8 mouse cellular contexts compared by ENCODE assay signal in the genomic region with DNA sequence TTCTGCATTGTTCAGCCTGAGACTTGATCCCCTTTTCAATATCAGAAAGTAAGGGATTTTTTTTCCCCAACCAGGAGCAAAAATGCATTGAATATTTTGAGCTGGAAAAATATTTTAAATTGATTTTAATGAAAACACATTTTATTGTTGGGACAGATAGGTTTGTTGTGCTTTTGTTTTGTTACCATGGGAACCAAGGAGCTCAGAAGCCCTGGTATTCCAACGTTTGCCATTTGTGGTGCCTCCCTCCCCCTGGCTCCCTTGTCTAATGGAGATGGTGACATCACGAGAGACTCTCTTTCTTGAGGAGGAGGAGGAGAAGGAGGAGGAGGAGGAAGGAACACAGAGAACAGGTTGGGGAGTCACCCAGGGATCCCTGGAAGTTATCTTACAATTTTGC.
DNase-seq lines count a peak whose midpoint lies in the region; ATAC-seq lines count a peak whose summit lies in the region.

No protein-coding gene starts in this region.

- no peaks in the 10 kb centered on the region for H3K27me3 ChIP-seq in lung, embryonic 16.5 days (ENCODE audit: control insufficient read depth, insufficient read depth, low read depth, low read length)

- peak; percentile 59 for DNase-seq in CD4-positive, CD25-positive, alpha-beta regulatory T cell, adult 2 months (ENCODE audit: low read depth, low spot score)
- peak; percentile 76 for DNase-seq in 3T3-L1 (ENCODE audit: low read depth, low spot score)
- no peak for DNase-seq in gastrocnemius, postnatal 36 days
- DNase-seq in cerebellum, adult 18-20 months: no peak
- no peak for DNase-seq in spleen, postnatal 10 days (ENCODE audit: low spot score in 2 of 2)

- H3K4me2 ChIP-seq in lung, embryonic 16.5 days (ENCODE audit: low read depth, low read length): no peak overlapping the region

- no peak overlapping the region for H3K4me3 ChIP-seq in lung, embryonic 16.5 days (ENCODE audit: low read length)

- H3K4me1 ChIP-seq in lung, embryonic 16.5 days (replicated peaks; ENCODE audit: control insufficient read depth, insufficient read depth, low read length): peaks cover 30% of the 10 kb centered on the region

- H3K36me3 ChIP-seq in lung, embryonic 16.5 days (ENCODE audit: control insufficient read depth, insufficient read depth, low read length): peaks cover 14% of the 10 kb centered on the region

- H3K27ac ChIP-seq in lung, embryonic 16.5 days (ENCODE audit: low read length): peak overlapping the region; percentile 91

- no peak for ATAC-seq in CD4-positive, CD25-positive, alpha-beta regulatory T cell, adult 4 months
- ATAC-seq in granulocyte monocyte progenitor cell, adult 5-6 weeks (replicated peaks; ENCODE audit: poor library complexity, severe bottlenecking): peak; percentile 70
- peak; percentile 19; the same call in 1 of the 2 replicates for ATAC-seq in lung, embryonic 16.5 days (ENCODE audit: low read depth)

- intact Hi-C loops in gastrocnemius, postnatal 36 days (cut with DNase I): no loop called here

- WGBS in lung, embryonic 16.5 days: 25% methylated on average over 2 of the region's 2 CpGs

- H3K9ac ChIP-seq in lung, embryonic 16.5 days (ENCODE audit: low read length): no peak overlapping the region

- no peaks in the 10 kb centered on the region for H3K9me3 ChIP-seq in lung, embryonic 16.5 days (ENCODE audit: control insufficient read depth, low read length)

Comparison
In these comparisons a context has a peak if more than half of its experiments do, and no peak if none do; other contexts are left out.
1. DNase-seq: peak in CD4-positive, CD25-positive, alpha-beta regulatory T cell, adult 2 months (single experiment) and 3T3-L1 (single experiment); none in gastrocnemius, postnatal 36 days (0 of 2), cerebellum, adult 18-20 months (0 of 2) and spleen, postnatal 10 days (0 of 2).